Mouse (Mus musculus) cerebellum, postnatal 14 days (tissue): ENCODE data around the gene Nr6a1.
A peak's percentile ranks its signal among the peaks of the same experiment; 100 is the strongest.

Experiments
- DNase-seq, 2 experiments: peaks; one replicate each; pipeline ENCODE4 v3.0.0; 2021; ENCODE audit warnings: mixed read lengths in 2 of 2

The Nr6a1 gene

GRCm38 (mm10) chr2:38927115-38927979, at the start of gene Nr6a1:
Nr6a1 (minus strand) TSS chr2:38927688.
- DNase-seq = peak; percentile 77 to 83

GRCm38 (mm10) chr2:38975941-38976805, 48.7 kb upstream of the Nr6a1 start:
- DNase-seq = no peak

- no peak for DNase-seq
Measured at GRCm38 (mm10) chr2:38975181-38975580, 47.7 kb upstream of the Nr6a1 start.

DNA sequence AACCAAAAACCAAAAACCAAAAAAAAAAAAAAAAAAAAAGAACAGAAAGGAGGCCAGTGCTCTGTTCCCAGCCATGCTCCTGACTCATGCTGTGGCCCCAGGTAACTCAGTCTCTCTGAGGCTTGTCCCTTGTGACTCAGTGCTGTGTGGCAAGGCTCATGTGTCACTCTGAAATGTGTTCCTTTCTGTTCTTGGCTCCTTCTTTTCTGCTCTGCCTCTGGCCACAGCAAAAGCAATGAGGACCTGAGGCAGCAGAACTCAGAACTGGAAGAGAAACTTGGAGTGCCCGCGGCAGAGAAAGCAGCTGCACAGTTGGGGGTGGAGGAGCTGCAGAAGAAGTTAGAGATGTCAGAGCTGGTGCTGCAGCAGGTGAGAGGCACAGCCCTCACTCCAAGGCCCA, 46.7 kb upstream of the Nr6a1 start:
- DNase-seq = no peak

- DNase-seq = peak in 1 of 2 experiments; percentile 39
Measured at GRCm38 (mm10) chr2:38973701-38974100, 46.2 kb upstream of the Nr6a1 start.

GRCm38 (mm10) chr2:38973223-38973622, 45.7 kb upstream of the Nr6a1 start:
- DNase-seq = no peak

DNA sequence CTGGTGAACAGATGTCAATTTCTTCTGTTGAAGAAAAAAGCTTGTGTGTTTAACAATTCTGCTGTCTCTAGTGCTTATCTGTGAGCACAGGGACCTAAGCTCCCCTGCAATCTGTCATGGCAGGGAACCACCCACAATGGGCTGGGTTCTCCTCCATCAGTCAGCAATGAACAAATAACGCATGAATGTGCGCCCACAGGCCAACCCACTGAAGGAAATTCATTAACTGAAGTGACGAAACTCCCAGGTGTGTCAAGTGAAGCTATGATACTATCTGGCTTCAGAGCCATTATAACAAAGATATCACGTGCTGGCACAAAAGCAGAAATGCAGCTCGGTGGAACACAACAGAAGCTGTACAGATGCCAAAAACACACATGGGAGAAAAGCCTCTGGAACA, 42.6 kb upstream of the Nr6a1 start:
- no peak for DNase-seq

GRCm38 (mm10) chr2:38969650-38970049, 42.2 kb upstream of the Nr6a1 start:
- no peak for DNase-seq

DNA sequence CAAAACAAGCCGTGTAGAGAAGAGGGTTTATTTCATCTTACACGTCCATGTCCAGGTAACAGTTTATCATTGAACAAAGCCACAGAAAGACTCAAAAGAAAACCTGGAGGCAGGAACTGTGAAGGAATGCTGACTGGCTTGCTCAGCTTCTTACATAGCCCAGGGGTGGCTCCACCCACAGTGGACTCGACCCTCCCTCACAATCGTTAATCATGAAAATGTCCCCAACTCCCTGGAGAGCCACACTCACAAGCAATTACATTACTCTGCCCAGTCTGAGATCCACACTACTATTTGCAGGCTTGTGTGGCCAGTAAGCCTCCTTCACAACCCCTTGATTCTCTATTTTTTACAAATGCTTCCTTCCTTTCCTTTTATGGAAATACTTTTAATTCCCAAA, 36.7 kb upstream of the Nr6a1 start:
- DNase-seq = no peak

DNA sequence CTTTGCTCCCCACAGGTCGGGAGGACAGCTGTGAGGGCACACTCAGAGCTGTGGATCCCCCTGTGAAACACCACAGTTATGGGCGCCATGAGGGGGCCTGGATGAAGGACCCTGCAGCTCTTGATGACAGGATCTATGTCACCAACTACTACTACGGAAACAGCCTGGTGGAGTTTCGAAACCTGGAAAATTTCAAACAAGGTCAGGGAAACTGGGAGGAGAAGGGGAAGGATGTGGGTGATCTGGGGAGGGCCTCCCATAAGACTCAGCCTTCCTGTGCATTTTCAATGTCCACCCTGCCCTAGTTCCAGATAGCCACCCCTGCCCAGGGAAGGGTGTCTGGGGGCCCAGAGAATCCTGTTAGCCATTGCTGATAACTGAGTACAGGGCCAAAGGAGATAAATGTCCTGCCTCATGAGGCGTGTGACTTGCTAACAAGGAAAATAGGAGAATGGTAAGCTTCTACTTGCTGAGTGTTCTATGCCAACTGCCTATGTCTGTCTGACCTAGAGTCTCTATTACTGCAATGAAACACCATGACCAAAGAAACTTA, 30.3 kb upstream of the Nr6a1 start:
- no peak for DNase-seq

GRCm38 (mm10) chr2:38956062-38956461, 28.6 kb upstream of the Nr6a1 start:
- DNase-seq = no peak

GRCm38 (mm10) chr2:38953152-38953883, 25.8 kb upstream of the Nr6a1 start:
- peak; percentile 51 to 57 for DNase-seq

DNA sequence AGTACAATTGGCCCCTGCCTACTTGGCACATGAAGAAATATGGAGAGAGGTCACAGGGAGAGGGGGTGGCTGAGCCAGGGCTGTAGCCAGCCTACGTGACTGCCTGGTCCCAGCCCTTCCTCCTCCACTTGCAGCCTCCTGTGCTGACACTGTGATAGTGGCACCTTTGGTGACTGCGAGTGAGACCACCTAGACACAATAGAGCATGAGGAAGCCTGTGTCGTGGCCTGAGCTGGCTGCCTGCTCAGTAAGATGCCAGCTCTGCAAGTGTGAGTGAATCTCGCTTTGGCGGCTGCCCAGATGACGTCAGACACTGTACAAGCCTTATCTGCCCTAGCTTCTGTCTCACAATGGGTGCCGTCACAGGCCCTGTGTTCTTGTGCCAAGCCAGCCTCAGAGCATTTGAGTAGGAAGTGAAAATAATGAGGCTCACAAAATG, 22.8 kb upstream of the Nr6a1 start:
- peak; percentile 80 to 90 for DNase-seq

- DNase-seq = no peak
Measured at GRCm38 (mm10) chr2:38947566-38947965, 20.1 kb upstream of the Nr6a1 start.

DNA sequence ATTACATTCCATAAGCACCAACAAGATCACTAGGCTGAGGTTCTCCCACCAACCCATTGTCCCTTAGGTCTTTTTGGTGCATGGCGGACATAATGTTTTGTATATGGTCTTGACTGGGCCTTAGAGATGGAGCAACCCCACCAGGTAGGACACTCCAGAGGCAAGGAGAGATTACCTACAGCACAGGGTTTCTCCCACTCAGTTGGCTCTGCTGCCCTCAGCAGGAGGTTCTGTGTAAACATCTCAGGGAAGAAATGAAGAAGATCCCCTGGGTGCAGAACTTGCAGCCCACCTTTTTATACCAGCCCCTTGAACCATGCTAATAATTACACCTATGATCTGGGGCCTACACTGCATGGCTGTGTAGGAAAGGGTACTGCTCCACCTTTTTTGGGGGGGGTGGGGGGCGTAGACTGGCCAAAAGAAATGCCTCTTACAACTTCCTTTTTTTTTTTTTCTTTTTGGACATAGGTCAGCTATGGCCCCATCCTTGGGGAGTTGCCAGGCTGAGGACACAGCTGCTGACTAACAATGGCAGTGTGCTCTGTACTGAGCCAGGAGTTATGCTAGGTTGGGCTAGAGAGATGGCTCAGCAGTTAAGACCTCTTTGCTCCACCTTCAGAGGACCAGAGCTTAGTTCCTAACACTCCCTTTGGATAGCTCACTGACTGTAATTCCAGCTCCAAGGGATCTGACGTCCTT, 17.1 kb upstream of the Nr6a1 start:
- no peak for DNase-seq

GRCm38 (mm10) chr2:38943977-38944376, 16.5 kb upstream of the Nr6a1 start:
- no peak for DNase-seq

- DNase-seq = no peak
Measured at GRCm38 (mm10) chr2:38943161-38943560, 15.7 kb upstream of the Nr6a1 start.

DNA sequence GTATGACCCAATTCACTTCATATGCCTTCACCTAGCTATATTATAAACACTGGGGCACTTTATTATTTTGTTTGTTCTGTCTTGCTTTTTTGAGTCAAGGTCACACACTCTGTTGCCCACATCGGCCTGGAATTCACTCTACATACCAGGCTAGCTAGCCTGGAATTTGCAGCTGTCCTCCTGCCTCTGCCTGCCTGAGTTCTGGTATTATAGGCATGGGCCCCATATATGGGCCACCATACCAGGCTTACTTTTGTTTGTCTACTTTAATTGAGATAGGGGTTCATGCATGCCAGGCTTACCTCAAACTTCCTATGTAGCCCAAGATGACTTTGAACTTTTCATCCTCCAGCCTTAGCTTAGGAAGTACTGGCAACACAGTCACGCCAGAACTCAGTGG, 14.4 kb upstream of the Nr6a1 start:
- no peak for DNase-seq

DNA sequence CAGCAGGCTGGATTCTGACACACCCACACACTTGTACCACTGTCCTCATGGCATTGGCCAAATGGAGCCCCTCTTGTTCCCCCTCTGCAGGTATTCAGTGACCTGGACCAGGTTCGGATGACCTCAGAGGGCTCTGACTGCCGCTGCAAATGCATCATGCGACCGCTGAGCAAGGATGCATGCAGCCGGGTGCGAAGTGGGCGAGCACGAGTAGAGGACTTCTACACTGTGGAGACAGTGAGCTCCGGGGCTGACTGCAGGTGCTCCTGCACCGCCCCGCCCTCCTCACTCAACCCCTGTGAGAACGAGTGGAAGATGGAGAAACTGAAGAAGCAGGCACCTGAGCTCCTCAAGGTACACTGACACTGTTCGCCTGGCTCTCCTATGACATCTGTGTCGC, 13.9 kb upstream of the Nr6a1 start:
- no peak for DNase-seq

DNA sequence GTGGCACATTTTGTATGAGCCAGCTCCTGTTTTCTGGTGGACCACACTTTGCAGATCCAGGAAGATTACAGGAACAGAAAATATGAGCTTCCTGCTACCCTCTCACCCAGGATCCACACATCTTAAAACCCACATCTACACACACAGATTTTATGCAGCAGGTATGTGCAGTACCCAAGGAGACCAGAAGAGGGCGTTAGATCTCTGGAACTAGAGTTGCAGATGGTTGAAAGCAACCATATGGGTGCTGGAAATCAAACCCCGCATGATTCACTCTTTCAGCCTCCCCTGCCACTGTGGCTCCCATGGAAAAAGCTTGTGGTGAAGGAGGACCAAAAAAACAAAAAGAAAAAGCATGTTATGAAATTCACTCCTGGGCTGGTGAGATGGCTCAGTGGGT, 11.6 kb upstream of the Nr6a1 start:
- DNase-seq = no peak

DNA sequence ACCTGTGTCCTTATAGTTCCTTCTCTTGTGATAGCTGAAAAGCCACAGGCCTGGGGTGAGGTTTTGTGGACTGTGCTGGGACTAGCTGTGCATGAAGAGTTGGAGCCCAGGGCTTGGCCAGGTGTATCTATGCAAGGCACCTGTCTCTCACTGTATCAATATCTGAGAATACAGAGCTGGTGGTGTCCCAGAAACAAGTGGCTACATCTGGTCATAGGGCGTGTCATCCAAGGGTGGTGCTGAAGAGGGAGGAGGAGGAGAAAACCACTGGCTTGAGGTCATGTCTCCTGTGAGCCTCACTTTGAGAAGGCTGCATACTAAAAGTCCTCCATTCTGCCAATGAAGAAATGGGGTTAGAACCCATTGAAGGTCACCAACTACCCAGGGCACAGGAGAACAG, 10.5 kb upstream of the Nr6a1 start:
- DNase-seq = no peak

- DNase-seq = no peak
Measured at GRCm38 (mm10) chr2:38937396-38937795, 9.9 kb upstream of the Nr6a1 start.
